In the genomic region with DNA sequence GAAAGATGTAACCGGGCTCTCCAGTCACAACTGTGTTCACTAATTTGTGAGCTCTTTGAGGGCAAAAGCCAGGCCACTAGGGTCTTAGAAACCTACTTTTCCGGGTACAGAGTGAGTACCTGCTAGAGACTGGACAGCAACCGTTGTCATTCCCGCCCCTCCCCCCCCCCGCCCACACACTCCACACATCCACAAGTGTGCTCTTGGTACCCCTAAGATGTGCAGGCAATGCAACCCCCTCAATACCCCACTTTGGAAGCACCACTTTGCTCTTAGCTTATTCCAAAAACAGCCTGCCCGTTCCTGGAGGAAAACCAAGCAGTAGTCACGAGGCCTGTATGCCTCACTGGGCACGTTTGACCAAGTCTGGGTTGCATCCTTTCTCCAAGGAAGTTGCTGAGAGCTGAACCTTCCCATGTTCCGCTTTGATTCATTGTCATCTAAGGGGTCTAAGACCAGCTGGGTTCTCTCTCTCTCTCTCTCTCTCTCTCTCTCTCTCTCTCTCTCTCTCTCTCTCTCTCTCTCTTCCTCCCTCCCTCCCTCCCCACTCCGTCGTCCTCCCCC, we compare ENCODE assay signal across 7 mouse cellular contexts. TPM values are rescaled to one million over a fixed set of nuclear protein-coding genes. Genes with fewer than 3 reads are reported as not detected.
A peak's percentile ranks its signal among the peaks of the same experiment; 100 is the strongest.
DNase-seq lines count a peak whose midpoint lies in the region; ATAC-seq and TF ChIP-seq lines count a peak whose summit lies in the region.

No protein-coding gene starts in this region.

- peak overlapping the region; percentile 77; the same call in 1 of the 2 replicates for H3K27ac ChIP-seq in forebrain, embryonic 16.5 days (ENCODE audit: low read length)
- no peak overlapping the region; the same call in 1 of the 2 replicates for H3K27ac ChIP-seq in midbrain, embryonic 11.5 days (ENCODE audit: low read depth, low read length)

- peak; percentile 36 for DNase-seq in cerebellum, adult 11-12 months
- peak; percentile 91 for DNase-seq in midbrain, embryonic 11.5 days (ENCODE audit: low spot score, missing footprints)
- no peak for DNase-seq in adrenal gland, adult 2 months
- no peak for DNase-seq in gastrocnemius, postnatal 14 days
- DNase-seq in thymus, postnatal 4 days = no peak

- TF ChIP-seq CTCF in E14TG2a.4 (conservative IDR thresholded peaks at IDR 0.05; ENCODE audit: low read length) = no peak

- H3K4me3 ChIP-seq in E14TG2a.4 (replicated peaks; ENCODE audit: low read length) = peak overlapping the region; percentile 32; the same call in 1 of the 2 replicates
- peak overlapping the region; percentile 52 for H3K4me3 ChIP-seq in forebrain, embryonic 16.5 days (replicated peaks; ENCODE audit: low read length)
- peak overlapping the region; percentile 72 for H3K4me3 ChIP-seq in midbrain, embryonic 11.5 days (ENCODE audit: low read depth, low read length)

- peaks cover 50% of the 10 kb centered on the region for H3K27me3 ChIP-seq in E14TG2a.4 (ENCODE audit: insufficient read depth, low read length)
- H3K27me3 ChIP-seq in forebrain, embryonic 16.5 days (replicated peaks; ENCODE audit: control insufficient read depth, insufficient read depth, low read length) = no peaks in the 10 kb centered on the region
- H3K27me3 ChIP-seq in midbrain, embryonic 11.5 days (ENCODE audit: control insufficient read depth, insufficient read depth, low read length) = peaks cover 25% of the 10 kb centered on the region

- H3K4me2 ChIP-seq in forebrain, embryonic 16.5 days (ENCODE audit: low read length) = peak overlapping the region; percentile 78
- H3K4me2 ChIP-seq in midbrain, embryonic 11.5 days = peak overlapping the region; percentile 97

- H3K36me3 ChIP-seq in E14TG2a.4 (ENCODE audit: insufficient read depth, low read length) = peaks cover 31% of the 10 kb centered on the region
- no peaks in the 10 kb centered on the region for H3K36me3 ChIP-seq in forebrain, embryonic 16.5 days (ENCODE audit: control insufficient read depth, insufficient read depth)
- H3K36me3 ChIP-seq in midbrain, embryonic 11.5 days (ENCODE audit: control insufficient read depth, insufficient read depth, low read length) = no peaks in the 10 kb centered on the region

- WGBS in forebrain, embryonic 16.5 days = 9% methylated on average over 9 of the region's 11 CpGs
- WGBS in midbrain, embryonic 11.5 days = 11% methylated on average over 9 of the region's 11 CpGs

- no peaks in the 10 kb centered on the region for H3K9me3 ChIP-seq in E14TG2a.4 (ENCODE audit: low read length)
- no peaks in the 10 kb centered on the region for H3K9me3 ChIP-seq in forebrain, embryonic 16.5 days (ENCODE audit: control insufficient read depth, low read length)
- no peaks in the 10 kb centered on the region for H3K9me3 ChIP-seq in midbrain, embryonic 11.5 days (ENCODE audit: control insufficient read depth, low read length)

- peaks cover 56% of the 10 kb centered on the region for H3K4me1 ChIP-seq in E14TG2a.4 (replicated peaks; ENCODE audit: low read depth, low read length)
- peaks cover 37% of the 10 kb centered on the region for H3K4me1 ChIP-seq in forebrain, embryonic 16.5 days (replicated peaks; ENCODE audit: control insufficient read depth, insufficient read depth, low read length)
- H3K4me1 ChIP-seq in midbrain, embryonic 11.5 days (ENCODE audit: control insufficient read depth, insufficient read depth, low read length) = peaks cover 28% of the 10 kb centered on the region

- intact Hi-C loops in gastrocnemius, postnatal 14 days (cut with DNase I; ENCODE audit: low total_unique reads) = no loop called here

- ATAC-seq in forebrain, embryonic 16.5 days = peak; percentile 17
- ATAC-seq in midbrain, embryonic 11.5 days (ENCODE audit: low FRiP score) = no peak

- H3K9ac ChIP-seq in forebrain, embryonic 16.5 days (replicated peaks; ENCODE audit: low read depth, low read length) = 0 out of 2 replicates have a peak overlapping the region, but pooled peaks have one; percentile 26
- peak overlapping the region; percentile 77 for H3K9ac ChIP-seq in midbrain, embryonic 11.5 days (ENCODE audit: low read length)

RNA-seq across cellular contexts. Expression of gene Prmt8, which starts 3.1 kb away (rescaled TPM):
- polyA plus RNA-seq in forebrain, embryonic 16.5 days (2015; fragmentation: Nextera tagmentation; extraction: Ambion mirVana) = 28.4 and 31.4 TPM in 2 replicates
- 27.4 and 29.2 TPM in 2 replicates for polyA plus RNA-seq in midbrain, embryonic 11.5 days (2014; fragmentation: Nextera tagmentation; extraction: Ambion mirVana)
- total RNA-seq in adrenal gland, adult 2 months (2021) = not detected
- not detected in 2 replicates for polyA plus RNA-seq in adrenal gland, adult 2 months (2012; rRNA removed)
- total RNA-seq in gastrocnemius, postnatal 14 days (2021) = not detected

Comparison
In these comparisons a context has a peak if more than half of its experiments do, and no peak if none do; other contexts are left out.
1. DNase-seq: peak in cerebellum, adult 11-12 months (single experiment) and midbrain, embryonic 11.5 days (single experiment); none in adrenal gland, adult 2 months (single experiment), gastrocnemius, postnatal 14 days (single experiment) and thymus, postnatal 4 days (single experiment).
2. RNA of gene Prmt8, which starts 3.1 kb away (polyA plus RNA-seq): 28.4 to 31.4 TPM in forebrain, embryonic 16.5 days and 27.4 to 29.2 TPM in midbrain, embryonic 11.5 days; not detected in adrenal gland, adult 2 months; every median in the first group is over 10 times any median in the second.
3. Peak in every context shown above with its lines, with median percentiles within 50 percentile points of each other: H3K4me3 ChIP-seq.